Mouse (Mus musculus) frontal cortex, postnatal 10 days (tissue): ENCODE data around the gene Tmc5.
A peak's percentile ranks its signal among the peaks of the same experiment; 100 is the strongest.

Experiments used
- DNase-seq, 2 experiments: peaks; one replicate each; pipeline ENCODE4 v3.0.0; 2022; ENCODE audit warnings: low spot score in 2 of 2, mixed read lengths in 1 of 2

The Tmc5 gene

GRCm38 (mm10) chr7:118611185-118611749 is 14.2 kb downstream of the Tmc5 start:
- DNase-seq, result no peak

DNA sequence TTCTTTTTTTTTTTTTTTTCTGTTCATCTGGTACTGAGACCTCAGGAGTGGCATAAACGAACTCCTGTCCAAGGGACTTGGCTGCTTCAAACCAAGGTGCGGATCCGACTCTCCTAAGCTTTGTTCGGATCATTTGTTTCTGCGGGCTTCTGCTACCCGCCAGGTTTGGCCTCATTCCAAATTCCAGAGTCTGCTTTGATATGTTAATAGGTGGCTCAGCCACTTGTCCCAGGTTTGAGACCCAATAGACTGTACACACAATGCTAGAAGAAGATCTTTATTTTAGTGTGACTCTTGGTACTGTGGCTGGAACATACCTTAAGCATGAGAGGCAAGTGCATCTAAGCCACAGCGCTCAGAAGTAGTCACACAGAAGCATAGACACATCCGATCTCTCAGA is 14.8 kb downstream of the Tmc5 start:
- no peak for DNase-seq

DNA sequence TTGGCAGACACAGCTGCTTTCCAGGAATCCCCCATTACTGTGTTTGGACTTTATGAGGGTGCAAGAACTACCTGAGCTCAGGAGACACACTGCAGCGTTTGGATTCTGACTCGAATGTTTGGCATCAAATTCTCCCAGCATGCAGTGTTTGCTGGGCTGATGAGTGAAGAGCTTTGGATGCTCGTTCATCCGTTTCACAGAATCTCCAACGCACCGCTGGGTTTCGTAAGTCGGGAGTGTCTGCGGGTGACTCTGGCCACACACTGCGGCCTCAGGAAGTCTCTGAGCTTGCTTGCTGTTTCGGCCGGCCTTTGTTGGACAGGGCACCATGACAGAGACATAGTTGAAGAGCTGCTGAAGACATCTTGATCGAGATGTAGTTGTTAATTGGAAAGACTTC is 17.0 kb downstream of the Tmc5 start:
- no peak for DNase-seq

DNA sequence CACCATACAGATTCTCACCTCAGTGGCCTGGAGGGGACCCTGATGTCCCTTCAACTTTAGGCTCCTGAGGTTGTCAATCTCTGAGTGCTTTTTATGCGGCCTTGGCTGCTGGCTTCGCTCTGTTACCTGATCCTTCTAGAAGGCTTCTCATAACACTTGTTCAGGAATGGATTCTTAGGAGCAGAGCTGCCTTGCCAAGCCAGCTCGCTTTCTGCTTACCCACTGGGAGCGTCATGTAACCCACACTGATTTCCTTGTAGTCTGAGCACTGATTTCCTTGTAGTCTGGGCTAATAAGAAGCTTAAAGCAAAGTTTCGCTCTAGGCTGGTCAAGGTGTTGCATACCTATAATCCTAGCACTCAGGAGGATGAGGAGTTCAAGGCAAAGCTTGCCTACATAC is 21.0 kb downstream of the Tmc5 start:
- DNase-seq, result no peak

DNA sequence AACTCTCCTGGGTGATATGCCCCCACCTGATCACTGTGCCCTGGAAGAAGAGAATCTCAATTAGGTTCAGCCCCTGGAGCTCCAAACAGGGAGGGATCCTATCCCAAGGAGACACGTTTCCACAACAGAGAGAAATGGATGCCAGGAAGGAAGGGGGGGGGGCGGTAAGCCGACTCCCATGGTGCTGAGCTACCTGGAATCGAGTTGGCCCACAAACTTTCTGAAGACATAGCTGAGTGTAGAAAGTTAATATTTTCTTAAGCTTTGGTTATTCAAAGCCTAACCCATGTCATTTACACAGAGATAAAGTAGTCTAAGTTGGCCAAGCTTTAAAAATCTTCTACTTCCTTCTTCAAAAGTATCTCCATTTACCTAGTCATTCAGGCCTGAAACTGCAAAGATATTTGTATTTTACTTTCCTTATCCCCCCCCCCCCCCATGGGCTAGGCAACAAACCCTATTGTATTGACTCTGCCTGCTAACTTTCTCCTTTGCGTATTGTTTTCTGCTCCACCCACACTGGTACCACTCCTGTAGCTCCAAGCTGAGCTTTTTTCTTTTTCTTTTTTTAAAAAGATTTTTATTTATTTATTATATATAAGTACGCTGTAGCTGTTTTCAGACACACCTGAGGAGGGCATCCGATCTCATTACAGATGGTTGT is 23.3 kb downstream of the Tmc5 start:
- DNase-seq, result no peak

- no peak for DNase-seq
These were observed 24.0 kb downstream of the Tmc5 start for GRCm38 (mm10) chr7:118621094-118621493.

DNA sequence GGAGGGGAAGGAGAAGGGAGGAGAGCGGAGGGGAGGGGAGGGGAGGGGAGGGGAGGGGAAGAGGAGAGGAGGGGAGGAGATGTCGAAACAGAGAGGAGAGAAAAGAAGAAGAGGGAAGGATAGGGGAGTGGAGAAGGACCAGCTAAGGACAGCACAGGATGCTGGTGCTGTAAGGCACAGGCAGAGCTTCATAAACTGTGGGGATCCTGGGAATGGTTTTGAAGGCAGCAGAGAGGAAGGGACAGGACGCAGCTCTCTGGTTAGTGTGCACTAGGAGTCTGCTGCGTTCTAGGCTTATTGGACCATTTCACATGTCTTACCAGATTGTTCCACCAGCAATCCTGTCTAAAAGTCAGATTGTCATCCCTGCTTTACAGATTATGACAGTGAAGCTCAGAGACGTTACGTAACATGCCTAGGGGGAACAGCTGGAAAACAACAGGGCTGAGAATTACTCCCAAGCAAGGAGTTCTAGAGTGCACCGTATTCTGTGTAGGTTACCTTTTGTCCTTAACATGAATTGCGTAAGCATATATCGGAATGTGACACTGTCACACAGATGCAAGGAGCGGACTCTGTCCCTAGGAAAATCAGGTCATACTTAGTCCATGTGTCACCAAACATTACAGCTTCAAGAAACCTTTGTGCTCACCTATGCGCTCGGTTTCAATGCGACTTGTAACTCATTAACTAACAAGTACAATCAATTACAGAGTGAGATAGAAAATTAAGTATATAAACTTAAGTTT is 30.6 kb downstream of the Tmc5 start:
- DNase-seq, result no peak

DNA sequence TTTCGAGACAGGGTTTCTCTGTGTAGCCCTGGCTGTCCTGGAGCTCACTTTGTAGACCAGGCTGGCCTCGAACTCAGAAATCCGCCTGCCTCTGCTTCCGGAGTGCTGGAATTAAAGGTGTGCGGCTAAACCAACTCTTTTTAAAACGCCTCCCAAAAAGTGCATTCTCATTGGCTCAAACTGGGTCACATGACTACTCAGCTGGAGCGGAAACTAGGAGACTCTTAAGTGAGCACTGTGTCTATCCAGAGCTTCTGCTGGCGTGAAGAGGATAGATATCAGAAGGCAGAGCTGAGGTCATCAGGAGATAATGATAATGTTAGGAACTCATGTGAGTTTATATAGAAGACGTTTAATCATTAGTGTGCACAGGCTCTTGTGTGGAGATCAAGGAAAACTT is 36.0 kb downstream of the Tmc5 start:
- DNase-seq, result no peak

DNA sequence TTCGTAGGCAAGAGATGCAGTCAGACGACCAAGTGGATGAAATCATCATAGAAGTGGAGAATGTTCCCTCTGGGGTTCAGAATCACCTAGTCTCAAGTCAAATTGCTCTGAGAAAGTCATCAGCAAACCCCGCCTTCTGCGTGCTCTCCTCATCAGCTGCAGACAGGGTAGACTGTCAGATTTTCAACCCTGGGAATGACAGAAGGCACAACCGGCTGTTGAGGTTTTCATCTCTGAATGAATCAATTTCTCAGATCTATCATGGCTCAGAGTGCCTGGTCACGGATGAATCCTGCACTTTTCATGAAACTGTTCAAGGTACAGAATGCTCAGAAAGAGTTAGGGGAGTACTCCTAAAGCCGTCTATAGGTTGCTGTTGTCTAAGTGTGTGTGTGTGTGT is 36.9 kb downstream of the Tmc5 start:
- DNase-seq, result no peak

- DNase-seq, result no peak
These were observed 40.4 kb downstream of the Tmc5 start for GRCm38 (mm10) chr7:118637466-118637865.

DNA sequence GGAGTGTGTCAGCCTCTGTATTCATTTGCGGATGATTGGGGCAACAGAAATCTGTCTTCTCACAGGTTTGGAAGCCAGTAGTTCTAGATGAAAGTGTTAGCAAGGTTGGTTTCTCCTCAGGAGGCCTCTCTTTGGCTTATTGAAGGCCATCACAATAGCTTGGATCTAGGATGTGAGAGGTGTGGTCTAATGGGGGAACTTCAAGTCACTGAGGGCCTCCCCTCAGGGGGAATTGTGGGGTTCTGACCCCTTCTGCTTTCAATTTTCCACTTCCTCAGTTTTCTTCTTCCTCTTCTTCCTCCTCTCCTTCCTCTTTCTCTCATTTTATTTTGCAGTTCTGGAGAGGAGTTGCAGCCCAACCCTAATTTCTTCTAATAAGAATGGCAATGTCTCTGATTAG is 49.1 kb downstream of the Tmc5 start:
- no peak for DNase-seq

DNA sequence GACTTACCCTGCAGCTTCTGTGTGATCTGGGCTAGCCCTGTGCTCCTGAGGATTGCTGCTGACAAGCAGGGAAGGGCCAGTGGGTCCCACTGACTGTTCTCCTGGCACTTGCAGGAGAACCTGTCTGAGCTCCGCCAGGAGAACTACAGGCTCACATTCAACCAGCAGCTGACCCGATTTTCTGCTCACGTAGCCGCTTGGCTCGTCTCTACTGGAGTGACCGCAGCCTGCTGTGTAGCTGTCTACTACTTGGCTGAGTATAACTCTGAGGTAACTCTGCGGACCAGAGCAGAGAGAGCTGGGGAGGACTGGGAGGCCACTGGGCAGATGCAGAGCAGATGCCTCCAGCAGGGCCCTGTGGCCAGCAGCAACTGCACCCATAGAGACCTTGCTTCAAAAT is 52.2 kb downstream of the Tmc5 start:
- DNase-seq, result peak; percentile 10 to 11

- DNase-seq, result no peak
These were observed 53.0 kb downstream of the Tmc5 start for GRCm38 (mm10) chr7:118650119-118650518.

GRCm38 (mm10) chr7:118650891-118651290 is 53.8 kb downstream of the Tmc5 start:
- DNase-seq, result no peak

GRCm38 (mm10) chr7:118652572-118653295 is 55.6 kb downstream of the Tmc5 start:
- DNase-seq, result no peak

GRCm38 (mm10) chr7:118656730-118657129 is 59.6 kb downstream of the Tmc5 start:
- no peak for DNase-seq

GRCm38 (mm10) chr7:118667773-118668172 is 70.7 kb downstream of the Tmc5 start:
- DNase-seq, result no peak

DNA sequence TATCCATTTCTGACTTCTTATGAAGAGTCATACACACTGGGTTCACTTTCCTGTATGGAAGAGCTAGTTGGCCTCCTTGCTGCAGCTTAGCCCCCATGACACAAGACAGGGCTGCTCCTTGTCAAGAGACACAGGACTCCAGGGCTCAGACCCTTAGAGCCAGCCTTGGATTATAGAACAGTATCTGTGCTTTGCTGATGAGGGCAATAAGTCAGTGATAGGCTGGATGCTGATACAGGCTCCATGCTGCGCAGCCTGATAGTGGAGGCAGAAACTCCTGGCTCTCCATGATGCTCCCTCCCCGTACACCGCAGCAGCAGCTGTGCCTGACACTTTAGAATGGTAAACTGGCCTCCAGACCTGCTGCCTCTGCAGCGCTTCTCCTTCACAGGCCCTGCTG is 73.0 kb downstream of the Tmc5 start:
- no peak for DNase-seq

DNA sequence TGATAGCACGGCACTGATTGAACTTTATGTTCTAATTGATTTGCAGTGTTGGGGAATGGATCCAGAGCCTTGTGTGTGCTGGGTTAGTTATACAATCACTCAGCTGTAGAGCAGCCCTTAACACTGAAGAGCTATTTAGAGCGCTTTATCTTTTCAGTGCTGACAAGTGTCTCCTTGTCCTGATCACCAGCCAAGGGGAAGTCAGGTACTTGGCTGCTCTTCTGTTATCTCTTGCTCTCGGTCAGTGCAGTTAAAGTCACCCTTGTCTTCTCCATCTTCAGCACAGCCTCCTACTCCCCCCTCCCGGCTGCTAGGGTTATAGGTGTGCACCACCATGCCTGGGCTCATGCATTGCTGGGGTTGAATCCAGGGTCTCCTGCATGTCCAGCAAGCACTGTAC is 79.7 kb downstream of the Tmc5 start:
- no peak for DNase-seq

- DNase-seq, result peak; percentile 75 to 80
These were observed 91.1 kb downstream of the Tmc5 start for GRCm38 (mm10) chr7:118688199-118688598.

DNA sequence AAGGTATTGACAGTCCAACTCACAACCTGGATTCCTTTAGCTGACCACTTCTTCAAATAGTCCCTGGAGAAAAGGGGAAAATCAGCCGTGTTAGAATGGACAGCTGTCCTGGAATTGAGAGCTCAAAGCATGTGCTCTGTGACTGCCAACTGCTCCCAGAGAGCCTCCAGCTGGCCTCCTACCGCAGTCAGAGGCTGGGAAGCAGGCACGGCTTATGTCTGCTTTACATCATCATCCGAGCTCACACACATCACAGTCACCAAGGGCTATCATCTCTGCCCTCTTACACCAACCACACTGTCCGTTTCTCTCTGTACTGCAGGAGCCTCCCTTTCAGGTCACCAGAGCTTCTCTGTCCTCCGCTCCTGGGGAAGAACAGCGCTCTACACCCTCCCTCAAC is 92.0 kb downstream of the Tmc5 start:
- DNase-seq, result no peak

DNA sequence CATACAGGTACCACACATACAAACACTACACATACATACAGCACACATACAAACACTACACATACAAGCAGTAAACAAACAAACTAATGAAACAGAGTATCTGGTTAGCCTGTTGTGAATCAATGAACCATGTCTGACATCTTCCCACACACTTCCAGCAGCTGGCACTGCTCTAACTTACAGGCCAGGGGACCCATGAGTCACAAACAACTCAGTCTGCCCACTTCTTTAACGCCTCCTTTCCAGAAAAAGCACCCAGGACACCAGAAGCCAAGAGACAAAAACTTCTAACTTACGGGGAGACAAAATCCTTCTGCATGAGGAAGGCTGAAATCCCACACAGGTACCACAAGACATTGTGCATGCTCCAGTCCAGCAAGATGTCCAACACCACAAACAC is 94.2 kb downstream of the Tmc5 start:
- no peak for DNase-seq

DNA sequence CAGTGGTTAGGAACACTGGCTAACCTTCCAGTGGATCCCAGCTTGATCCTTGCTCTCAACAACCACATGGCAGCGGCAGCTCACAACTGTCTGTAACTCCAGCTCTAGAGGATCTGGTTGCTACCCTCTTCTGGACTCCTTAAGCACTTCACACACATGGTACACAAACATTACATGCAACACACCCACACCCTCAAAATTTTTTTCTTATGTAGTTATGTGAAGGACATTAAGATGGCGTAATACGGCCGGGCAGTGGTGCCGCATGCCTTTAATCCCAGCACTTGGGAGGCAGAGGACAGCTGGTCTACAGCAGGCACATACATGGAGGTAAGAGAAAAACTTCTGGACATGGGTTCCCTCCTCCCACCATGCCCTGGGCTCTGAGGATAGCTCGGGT is 99.0 kb downstream of the Tmc5 start:
- DNase-seq, result no peak
